Mouse (Mus musculus) right cerebral cortex, postnatal 14 days (tissue): ENCODE data around the gene Pnpt1.

Experiments
- DNase-seq: peaks from one replicate; pipeline ENCODE4 v3.0.0; 2022

The Pnpt1 gene

GRCm38 (mm10) chr11:29130385-29131355, at the start of gene Pnpt1:
Gene Pnpt1, plus strand, starts transcription at chr11:29130744.
- DNase-seq: peak; percentile 88

- no peak for DNase-seq
These were observed 38.1 kb upstream of the Pnpt1 start for GRCm38 (mm10) chr11:29092403-29092802.

- DNase-seq: no peak
These were observed 31.6 kb upstream of the Pnpt1 start for GRCm38 (mm10) chr11:29098926-29099325.

GRCm38 (mm10) chr11:29129862-29130384, 621 bp upstream of the Pnpt1 start:
- no peak for DNase-seq

GRCm38 (mm10) chr11:29140671-29141070, 10.1 kb downstream of the Pnpt1 start:
- no peak for DNase-seq

- DNase-seq: no peak
These were observed 18.4 kb downstream of the Pnpt1 start for GRCm38 (mm10) chr11:29148901-29149300.

GRCm38 (mm10) chr11:29163569-29163968, 33.0 kb downstream of the Pnpt1 start:
- no peak for DNase-seq

- peak; percentile 43 for DNase-seq
These were observed 41.4 kb downstream of the Pnpt1 start for GRCm38 (mm10) chr11:29171959-29172391.

- peak; percentile 97 for DNase-seq
These were observed 42.1 kb downstream of the Pnpt1 start, which contains the start of gene Ppp4r3b for GRCm38 (mm10) chr11:29172563-29173124. Gene Ppp4r3b, plus strand, starts transcription at chr11:29172890.

GRCm38 (mm10) chr11:29173125-29173631, 42.6 kb downstream of the Pnpt1 start:
- peak; percentile 47 for DNase-seq

GRCm38 (mm10) chr11:29173706-29174436, 43.3 kb downstream of the Pnpt1 start:
- no peak for DNase-seq

- DNase-seq: no peak
These were observed 48.8 kb downstream of the Pnpt1 start for GRCm38 (mm10) chr11:29179319-29179718.

- no peak for DNase-seq
These were observed 50.1 kb downstream of the Pnpt1 start for GRCm38 (mm10) chr11:29180657-29181056.

GRCm38 (mm10) chr11:29181751-29182150, 51.2 kb downstream of the Pnpt1 start:
- no peak for DNase-seq

- no peak for DNase-seq
These were observed 58.4 kb downstream of the Pnpt1 start for GRCm38 (mm10) chr11:29188981-29189380.

GRCm38 (mm10) chr11:29203653-29204052, 73.1 kb downstream of the Pnpt1 start:
- DNase-seq: no peak

GRCm38 (mm10) chr11:29209774-29210173, 79.2 kb downstream of the Pnpt1 start:
- DNase-seq: no peak
